Mouse (Mus musculus): Measurements from ENCODE around the gene Ereg.

GRCm38 (mm10) chr5:91072340-91072739 lies 2.1 kb upstream of the Ereg start:
- TF ChIP-seq CTCF (IDR thresholded peaks at IDR 0.05; ENCODE audit: low read depth, low read length) (no peak), POLR2A (IDR thresholded peaks at IDR 0.05; ENCODE audit: extremely low read depth, insufficient read depth, low read length) (no peak)
